Mouse (Mus musculus): Measurements from ENCODE around the gene Rgs5.

DNA sequence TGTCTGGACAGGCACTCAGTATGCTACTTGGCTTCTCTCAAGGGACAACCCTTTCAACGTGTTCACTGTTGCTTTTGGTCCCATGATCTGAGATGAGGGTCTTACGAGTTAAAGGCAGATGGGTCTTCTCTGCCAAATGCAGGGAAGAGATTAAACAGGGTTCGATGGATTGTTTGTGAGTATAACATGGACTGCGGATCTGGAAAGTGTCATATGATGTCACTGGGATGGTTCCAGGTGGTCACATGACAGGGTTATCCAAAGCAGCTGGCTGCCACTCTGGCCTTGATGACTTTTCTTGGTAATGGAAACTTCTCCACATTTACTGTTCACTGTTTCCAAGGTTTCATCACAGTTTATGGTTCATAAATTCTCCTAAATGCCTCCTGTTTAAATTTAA lies 12.0 kb downstream of the Rgs5 start:
- TF ChIP-seq CTCF (IDR thresholded peaks at IDR 0.05; ENCODE audit: extremely low read depth, insufficient read depth, low read length) (no peak), POLR2A (IDR thresholded peaks at IDR 0.05; ENCODE audit: extremely low read depth, insufficient read depth, low read length) (no peak)
